Mouse (Mus musculus) thymus, postnatal 10 days (tissue): Measurements from ENCODE around the gene C2cd4c.
A peak's percentile ranks its signal among the peaks of the same experiment; 100 is the strongest.

Source experiments
- DNase-seq, 2 experiments: peaks; one replicate each; pipeline ENCODE4 v3.0.0; 2021; ENCODE audit warnings: low spot score in 2 of 2

The C2cd4c gene

DNA sequence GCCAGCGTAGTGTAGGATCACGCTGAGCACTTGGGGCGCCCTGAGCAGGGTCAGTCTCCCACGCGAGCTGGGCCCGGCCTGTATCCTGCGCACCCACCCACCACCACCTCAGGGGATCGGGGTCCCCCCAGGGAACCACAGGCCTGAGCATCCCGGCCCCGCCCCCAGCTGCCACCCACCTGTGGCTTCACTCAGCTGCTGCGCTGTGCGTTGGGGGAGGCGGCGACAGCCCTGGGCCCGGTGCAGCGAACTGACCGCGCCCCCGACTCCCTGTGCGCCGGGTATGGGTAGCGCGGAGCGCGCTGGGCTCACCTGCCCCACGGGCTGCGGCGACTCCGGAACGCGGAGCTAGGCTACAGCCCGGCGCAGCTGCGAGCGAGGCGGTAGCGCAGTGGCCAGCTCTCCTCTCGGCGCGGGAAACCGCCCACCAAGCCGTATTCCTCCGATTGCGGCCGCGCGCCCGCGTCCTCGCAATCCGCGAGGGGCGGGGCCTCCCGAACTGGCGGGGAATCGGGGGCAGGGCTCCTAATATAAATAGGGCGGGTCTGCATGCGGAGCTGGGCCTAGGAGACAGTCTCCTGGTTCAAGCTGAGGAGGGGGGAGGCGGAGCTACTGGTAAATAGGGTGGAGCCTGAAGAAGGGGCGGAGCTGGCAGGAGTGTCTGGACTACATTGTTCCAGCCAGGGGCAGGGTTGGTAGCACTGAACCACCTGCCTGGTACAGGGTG, at the start of gene C2cd4c:
TSS of gene C2cd4c (minus strand) at position 448 of the 727 bp plus-strand sequence.
- DNase-seq: no peak

DNA sequence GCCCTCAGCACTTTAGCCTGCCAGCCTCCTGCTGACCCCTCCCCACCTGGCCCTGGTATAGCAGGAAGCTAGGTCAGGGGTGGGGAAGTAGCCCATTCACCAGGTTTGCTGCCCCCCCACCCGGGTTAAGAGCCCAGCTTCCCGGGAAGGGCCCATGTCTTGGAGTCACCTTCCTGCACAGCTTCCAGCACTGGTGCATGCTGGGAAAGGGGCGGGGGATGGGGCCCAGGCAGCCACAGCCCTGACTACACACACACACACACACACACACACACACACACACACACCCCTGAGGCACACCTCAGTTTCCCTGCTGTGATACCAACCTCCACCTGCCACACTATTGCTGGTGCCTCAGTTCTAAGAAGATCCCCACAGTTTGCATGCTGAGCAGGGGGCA, 48.0 kb upstream of the C2cd4c start:
- no peak for DNase-seq

DNA sequence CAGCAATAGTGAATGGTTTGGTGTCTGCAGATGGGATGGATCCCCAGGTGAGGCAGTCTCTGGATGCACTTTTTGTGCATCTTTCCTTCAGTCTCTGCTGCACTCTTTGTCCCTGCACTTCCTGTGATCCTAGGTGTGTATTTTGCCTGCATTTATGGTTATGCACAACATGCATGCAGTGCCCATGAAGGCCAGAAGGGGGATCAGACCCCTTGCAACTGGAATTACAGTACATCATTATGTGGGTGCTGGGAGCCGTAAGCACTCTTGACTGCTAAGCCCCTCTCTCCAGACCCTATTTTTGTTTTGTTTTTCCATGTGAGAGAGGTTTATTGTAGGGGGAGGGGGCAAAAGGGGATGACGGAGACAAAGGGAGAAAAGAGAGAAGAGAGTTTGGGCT, 46.5 kb upstream of the C2cd4c start:
- no peak for DNase-seq

DNA sequence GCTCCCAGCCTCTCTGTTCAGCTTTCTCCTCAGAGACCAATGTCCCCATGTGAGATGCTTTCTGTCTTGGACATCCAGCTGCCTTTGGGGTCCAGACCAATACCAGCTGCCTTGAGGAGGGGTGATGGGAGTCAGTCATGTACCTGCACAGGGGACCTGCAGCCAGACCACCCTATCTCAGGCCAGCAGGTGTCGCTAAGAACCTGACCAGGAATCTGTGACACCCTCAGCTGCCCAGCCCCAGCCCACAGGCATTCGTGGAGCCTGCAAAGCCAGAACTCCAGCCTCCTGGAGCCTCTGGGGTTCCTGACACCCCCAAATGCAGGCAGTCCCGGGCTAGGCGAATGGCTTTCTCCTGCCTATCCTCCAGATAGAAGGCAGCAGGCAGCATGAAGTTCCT, 45.0 kb upstream of the C2cd4c start:
- DNase-seq: peak in 1 of 2 experiments; percentile 40

DNA sequence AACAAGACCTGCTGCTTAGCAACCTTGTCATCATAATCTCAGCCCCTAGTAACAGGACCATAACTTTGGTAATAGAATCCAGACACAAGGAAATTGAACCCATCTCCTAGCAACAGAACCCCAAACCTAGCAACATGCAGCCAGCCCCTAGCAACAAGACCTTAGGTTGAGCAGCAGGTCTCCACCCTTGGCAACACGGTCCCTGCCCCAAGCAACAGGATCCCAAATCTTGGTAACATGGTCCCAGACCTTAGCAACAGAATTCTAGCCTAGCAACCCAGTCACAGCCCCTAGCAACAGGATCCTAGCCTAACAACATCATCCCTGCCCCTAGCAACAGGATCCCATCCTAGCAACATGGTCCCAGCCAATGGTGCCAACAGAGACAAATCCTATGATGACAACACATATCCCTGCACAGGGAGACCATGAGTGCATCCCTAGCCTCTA, 41.1 kb upstream of the C2cd4c start:
- DNase-seq: no peak

DNA sequence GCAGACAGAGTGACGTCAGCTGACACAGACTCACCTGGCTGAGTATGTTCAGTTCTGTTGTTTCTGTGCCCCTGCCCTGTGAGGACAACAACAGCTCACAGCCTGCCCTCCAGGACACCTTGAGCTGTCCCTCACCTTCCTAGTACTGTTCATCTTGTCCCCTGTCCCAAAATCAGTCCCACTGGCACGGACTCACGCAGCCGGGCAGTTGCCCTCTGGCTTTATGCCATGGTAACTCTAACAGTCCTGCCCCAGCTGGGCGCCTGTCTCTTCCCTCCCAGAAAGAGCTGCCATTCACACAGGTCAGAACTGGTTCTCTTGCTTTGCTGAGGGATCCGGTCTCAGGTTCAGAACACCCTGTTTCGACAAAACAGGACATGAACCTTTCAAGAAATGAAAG, 39.0 kb upstream of the C2cd4c start:
- no peak for DNase-seq

DNA sequence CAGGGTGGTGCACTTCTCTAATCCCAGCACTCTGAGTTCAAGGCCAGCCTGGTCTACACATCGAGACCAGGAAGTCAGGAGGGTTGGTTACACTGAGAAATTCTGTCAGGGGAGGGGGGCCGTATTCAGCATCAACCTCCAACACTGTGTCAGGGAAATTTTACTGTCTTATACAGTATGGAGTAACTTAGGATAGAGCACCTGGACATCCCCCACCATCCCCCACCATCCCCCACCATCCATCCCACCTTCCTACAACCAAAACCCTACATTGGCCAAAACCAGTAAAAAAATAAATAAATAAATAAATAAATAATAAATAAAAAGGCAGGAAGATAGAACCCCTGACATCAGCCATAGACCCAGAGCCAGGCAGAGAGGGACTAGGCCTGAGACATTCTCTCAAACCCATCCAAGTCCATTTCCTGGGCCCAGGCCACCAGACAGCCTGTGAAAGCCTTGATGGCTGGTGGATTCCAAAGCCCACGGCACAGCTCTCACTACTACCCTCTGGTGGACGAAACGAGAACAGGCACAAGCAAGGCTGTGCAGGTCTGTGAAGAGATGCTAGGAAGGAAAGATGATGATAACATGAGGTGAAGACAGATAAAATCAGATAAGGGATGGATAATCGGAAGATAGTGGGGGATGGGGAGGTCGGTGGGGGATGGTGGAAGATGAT, 35.4 kb upstream of the C2cd4c start:
- DNase-seq: peak; percentile 24 to 66

DNA sequence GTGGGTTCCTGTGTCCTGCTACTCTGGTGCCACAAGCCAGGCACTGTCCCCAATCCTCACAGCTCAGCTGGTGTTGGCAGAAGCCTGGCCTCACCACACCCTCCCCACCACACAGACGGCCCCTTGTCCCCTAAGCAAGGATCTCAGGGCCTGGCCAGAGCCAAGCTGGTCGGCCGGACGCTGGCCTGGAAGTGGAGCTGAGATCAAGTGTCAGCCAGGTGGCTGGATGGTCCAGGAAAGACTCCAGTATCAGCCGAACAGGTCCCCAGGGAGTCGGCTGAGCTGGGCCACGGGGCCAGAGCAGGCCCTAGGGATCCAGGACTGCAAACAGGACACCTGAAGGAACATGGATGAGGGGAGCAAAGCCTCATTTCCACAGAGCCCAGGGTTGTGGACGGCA, 31.9 kb upstream of the C2cd4c start, which contains the start of gene Odf3l2:
TSS of gene Odf3l2 (minus strand) at position 28 of the 400 bp plus-strand sequence.
- no peak for DNase-seq

DNA sequence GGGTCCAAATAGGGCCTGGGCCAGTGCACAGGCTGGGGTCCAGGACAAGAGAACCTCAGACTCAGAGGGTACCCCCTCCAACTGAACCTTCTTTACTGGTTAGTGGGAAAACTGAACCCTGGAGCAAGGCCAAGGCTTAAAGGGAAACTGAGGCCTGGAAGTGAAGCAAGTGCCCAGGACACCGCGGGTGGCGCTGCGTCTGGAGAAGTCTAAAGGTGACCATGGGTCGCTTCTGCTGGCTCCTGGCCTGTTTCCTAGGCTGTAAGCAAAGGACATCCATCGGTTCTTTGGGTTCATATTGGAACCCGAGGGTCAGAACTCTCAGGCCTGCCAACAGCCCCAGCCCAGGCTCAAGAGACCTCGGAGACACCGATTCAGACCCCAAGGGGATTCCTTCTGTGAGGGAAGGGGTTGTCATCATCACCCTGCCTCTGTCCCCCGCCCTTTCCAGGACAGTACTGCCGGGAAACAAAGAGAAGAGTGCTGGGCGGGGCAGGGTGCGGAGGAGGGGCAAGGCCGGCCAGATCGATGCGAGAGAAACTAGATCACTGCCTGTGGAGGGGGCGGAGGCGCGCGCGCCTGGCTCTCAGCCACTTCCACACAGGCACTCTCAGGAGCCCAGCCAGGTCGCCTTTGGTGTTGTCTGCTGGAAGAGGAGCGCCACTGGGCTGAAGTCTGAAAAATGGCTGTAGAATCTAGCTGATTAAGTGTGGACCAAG, 24.8 kb upstream of the C2cd4c start:
- no peak for DNase-seq

DNA sequence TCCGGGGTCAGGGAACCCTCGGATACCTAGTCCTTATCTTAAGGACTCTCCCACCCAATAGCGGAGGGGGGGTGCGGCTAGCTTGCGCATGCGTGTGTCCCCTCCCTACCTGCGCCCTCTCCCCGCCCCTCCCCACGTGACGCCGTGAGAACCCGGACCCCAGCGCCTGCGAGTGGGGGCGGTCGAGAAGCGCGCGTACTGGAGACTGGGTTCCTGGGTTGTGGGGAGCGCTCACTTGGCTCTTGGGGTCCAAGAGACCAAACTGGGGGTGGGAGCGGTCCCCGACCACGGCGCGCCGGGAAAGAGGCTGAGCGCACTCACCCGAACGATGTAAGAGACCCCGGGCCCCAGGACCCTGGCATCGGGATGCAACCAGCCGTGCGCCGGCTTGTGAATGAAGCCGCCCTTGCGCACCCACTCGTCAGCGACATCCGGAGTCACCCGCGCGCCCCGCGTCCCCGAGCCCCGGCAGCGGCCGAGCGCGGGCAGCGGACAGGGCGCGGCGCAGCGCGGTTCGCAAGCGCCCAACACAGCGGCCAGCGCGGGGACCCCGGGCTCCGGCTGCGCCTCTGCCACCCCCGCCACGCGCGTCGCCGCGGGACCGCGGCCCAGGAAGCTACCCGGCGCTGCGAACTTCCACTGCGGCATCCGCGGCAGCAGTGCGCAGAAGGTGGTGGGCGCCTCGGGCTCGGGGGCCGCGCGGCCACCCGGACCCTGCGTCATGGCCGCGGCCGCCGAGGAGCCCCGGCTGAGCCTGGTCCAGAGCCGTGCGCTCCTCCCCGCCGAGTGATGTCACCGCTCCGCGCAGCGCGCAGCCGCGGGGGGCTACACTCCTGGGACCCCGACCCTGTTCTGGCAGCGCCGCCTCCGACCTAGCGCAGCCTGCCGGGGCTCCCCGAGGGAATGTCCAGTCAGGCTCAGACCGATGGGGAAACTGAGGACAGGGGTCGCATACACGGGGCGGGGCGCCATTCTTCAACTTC, 23.6 kb upstream of the C2cd4c start, which contains the start of gene Shc2:
TSS of gene Shc2 (minus strand) at position 791 of the 983 bp plus-strand sequence.
- DNase-seq: no peak

DNA sequence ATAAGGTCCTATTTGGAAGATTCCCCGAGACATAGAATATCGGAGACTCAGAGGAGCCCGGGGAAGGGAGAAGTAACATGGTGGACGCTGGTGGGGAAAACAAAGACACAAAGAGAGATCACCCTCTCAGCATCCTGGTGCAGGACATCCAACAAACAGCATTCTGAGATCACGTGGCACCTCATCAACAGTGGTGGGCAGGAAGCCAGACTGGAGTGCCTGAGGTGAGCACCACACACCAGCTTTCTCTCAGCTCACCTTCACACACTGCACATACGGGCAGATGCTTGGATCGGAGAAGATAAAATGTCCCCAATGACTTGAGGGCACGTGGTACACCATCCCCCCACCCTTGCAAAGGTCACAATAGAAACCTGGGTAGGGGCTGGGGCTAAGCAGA, 22.5 kb upstream of the C2cd4c start:
- DNase-seq: no peak

DNA sequence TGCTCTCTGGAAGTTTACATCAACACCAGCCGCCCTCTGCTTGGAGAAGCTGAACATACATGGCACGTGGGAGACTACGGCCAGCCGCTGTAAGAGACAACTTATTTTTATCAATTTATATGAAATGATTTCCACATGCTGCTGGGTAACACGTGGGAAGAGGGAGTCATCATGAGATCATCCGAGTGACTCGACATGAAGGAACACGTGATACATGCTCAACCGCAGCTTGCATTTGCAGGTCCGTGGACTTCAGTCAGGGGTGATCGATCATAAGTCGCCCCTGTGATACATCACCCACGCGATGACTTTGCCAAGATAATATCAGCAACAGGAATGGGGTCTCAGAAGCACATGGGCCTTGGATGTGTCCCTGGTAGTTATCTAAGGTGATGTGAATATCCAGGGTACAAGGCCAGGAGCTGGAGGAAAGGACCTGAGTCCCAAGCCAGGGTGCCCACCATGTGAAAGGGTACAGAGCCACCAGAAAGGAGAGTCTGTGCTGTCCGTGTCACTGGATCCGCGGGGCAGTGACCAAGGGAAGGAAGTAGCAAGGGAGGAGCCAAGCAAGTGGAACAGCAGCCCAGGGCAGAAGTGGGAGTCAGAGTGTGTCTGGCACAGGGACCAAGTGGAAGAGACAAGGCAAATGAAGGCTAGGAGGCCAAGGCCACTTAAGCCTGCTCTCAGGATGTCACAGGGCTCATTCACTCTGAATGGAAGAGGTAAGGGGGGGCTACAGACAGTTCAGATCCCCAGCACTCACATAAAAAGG, 19.4 kb upstream of the C2cd4c start:
- no peak for DNase-seq

DNA sequence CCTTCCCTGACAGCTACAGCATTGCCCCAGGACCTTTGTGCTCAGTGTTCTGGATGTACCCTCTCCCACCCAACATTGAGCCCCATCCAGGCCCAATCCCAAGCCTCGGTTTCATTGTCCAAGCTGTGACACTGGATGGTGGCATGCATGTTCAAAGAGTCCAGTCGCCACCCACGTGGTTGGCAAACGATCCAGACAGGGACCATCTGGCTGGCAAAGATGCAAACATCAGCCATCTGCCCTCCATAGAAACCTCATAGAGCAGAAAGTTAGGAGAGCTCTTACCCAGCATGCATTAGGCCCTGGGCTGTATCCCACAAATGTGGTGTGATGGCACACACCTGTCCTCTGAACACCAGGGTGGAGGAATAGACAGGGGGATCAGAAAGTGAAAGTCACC, 17.6 kb upstream of the C2cd4c start:
- no peak for DNase-seq

DNA sequence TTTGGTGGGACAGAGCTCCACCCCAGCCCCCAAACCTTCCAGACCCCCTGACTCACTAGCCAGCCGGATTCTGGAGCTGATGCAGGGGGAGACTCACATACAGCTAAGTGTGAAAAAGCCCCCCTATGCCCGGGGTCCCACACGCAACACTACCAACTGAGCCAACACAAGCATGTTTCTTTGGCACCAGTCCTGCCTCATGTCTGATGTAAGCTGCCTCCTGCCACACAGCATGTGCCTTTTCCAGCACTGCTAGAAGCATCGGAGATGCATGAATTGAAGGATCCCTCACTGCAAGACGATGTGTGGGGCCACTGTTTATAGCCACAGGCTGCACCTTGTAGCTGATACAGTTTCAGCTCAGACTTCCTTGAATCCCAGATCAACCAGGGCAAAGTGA, 14.6 kb upstream of the C2cd4c start:
- no peak for DNase-seq

DNA sequence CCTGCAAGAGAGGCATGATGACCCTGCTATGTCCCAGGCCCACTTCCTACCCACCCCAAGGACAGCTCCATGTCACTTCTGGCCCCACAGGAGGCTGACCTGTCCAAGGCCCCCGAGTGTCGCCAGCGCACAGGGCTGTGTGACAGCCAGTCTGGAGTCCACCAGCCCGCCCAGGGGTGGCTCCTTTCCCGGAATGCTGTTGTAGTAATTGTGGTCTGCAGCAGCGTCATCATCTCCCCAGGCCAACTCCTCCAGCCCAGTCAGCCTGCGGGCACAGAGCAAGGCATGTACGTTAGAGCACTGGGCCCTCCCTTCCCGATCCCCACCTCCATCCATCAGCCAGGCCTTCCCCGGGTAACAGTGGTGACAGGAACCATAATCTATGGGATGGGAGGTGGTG, 12.3 kb upstream of the C2cd4c start:
- DNase-seq: no peak

DNA sequence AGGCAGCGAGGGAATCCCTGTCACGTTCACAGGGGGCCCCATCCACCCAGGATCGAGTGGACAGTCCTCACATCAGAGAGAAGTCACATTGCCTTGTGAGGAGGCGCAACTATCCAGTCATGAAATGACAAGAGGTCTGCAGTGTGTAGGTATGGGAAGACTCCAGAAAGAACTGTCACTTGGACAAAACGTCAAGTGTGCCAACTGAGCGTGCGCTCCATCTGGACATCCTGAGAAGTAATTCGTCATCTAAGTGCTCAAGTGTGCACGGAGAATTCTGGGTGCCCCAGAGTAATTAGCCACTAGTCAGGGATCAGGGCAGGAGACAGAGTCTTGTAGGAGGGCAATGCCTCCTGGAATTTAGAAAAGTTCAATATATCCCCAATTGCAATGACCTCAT, 11.6 kb upstream of the C2cd4c start:
- DNase-seq: no peak

DNA sequence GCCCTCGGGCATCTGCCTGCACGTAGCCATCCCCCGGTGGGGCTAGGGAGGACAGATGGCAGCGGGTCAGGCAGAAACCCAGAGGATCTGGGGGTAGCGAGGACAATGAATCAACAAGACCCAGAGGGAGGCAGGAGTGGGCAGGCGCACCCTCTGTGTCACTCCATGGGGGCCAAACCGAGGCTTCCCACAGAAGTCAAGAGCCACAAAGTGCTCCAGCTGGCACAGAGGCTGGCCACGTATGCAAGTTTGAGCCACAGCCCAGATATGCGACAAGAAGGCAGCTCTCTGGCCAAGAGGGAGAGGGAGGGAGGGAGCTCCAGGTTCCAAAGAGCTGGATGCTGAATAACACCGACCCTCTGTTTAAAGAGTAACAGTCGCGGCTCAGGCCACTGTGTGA, 10.1 kb upstream of the C2cd4c start:
- no peak for DNase-seq

DNA sequence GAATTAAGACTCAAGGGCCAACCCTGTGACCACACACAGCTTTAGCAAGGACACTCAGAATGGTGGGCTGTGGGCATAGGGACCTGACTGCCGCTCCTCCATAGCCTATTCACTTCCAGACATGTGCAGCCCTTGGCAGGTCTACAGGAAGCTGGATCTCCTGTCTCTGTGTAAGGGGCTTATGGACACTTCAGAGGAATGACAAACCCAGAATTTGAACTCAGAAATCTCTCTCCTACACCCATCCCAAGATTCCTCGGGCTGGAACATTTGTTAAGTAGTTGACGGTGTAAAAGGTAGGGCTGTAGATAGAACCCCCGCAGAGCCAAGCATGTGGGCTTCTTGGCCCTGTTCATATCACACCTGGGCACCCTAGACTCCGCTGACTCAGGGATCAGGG, 2.6 kb upstream of the C2cd4c start:
- DNase-seq: no peak

DNA sequence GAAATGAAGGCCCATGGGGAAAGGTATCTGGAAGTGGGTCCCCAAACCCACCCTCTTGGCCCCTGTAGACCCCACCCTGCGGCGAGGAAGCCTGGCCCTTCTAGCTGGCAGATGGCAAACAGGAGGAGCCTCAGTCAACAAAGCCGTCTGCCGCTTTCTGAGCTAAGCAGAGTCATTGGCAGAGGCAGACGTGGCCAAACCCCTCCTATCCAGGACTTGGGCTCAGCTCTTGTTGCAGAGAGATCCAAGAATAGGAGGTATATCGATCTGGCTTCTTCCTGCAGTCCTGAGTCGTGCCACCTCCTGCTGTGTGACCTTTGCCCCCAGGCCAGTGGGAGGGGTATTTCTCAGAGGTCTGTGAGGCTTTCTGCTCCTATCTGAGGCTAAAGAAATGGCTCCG, 2.0 kb upstream of the C2cd4c start:
- no peak for DNase-seq

DNA sequence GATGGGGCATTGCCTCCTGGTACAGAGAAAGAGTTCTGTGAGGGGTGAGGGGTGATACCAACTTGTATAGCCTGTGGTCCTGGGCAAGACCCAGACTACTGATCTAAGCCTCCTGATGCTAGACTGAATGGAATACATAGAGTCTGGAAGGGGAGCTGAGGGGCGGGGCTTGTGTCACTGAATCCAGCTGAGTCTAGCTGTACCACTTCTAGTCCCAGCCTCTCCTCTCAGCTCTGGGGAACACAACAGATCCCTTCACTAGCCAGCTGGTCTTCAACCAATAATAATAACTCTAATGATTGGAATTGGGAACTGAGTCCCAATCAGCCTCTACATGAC, 449 bp upstream of the C2cd4c start:
- DNase-seq: no peak
